Mouse (Mus musculus): ENCODE results near the gene Ptgr2. TPM values are rescaled to one million over a fixed set of nuclear protein-coding genes. Genes with fewer than 3 reads are reported as not detected.

Gene Ptgr2
- total RNA-seq, 1 experiment from 2014 or later, result 34.4 TPM

Other genes with a start within 250 kb of the Ptgr2 start
- gene Acot4, start 246.9 kb upstream of the Ptgr2 start, total RNA-seq (2017), result not detected in 2 replicates
- not detected in 2 replicates for gene Gm49366, start 246.3 kb upstream of the Ptgr2 start, total RNA-seq (2017)
- not detected in 2 replicates for gene Acot3, start 233.1 kb upstream of the Ptgr2 start, total RNA-seq (2017)
- not detected in 2 replicates for gene Acot5, start 215.9 kb upstream of the Ptgr2 start, total RNA-seq (2017)
- 0.12 TPM in 1 of 2 replicates, not detected in the other for gene Acot6, start 184.6 kb upstream of the Ptgr2 start, total RNA-seq (2017)
- gene Dnal1, start 170.9 kb upstream of the Ptgr2 start, total RNA-seq (2017), result 0.12 and 0.25 TPM in 2 replicates
- gene Pnma1, start 136.7 kb upstream of the Ptgr2 start, total RNA-seq (2017), result 6.6 and 8.0 TPM in 2 replicates
- 79.1 and 84.4 TPM in 2 replicates for gene Elmsan1, start 66.4 kb upstream of the Ptgr2 start, total RNA-seq (2017)
- gene Zfp410, start 31.6 kb downstream of the Ptgr2 start, total RNA-seq (2017), result 40.0 and 43.5 TPM in 2 replicates
- gene Coq6, start 76.4 kb downstream of the Ptgr2 start, total RNA-seq (2017), result 5.6 and 8.1 TPM in 2 replicates
- 1.7 and 2.4 TPM in 2 replicates for gene Fam161b, start 76.6 kb downstream of the Ptgr2 start, total RNA-seq (2017)
- 27.3 and 27.8 TPM in 2 replicates for gene Entpd5, start 123.8 kb downstream of the Ptgr2 start, total RNA-seq (2017)
- 1.6 and 2.3 TPM in 2 replicates for gene Bbof1, start 123.8 kb downstream of the Ptgr2 start, total RNA-seq (2017)
- 42.5 and 51.9 TPM in 2 replicates for gene Rnf113a2, start 132.0 kb downstream of the Ptgr2 start, total RNA-seq (2017)
- gene Aldh6a1, start 165.8 kb downstream of the Ptgr2 start, total RNA-seq (2017), result 5.9 and 7.0 TPM in 2 replicates
- 11.0 and 29.6 TPM in 2 replicates for gene Lin52, start 166.2 kb downstream of the Ptgr2 start, total RNA-seq (2017)